Mouse (Mus musculus): ENCODE measurements around the gene Zfp523. TPM values are rescaled to one million over a fixed set of nuclear protein-coding genes. Genes with fewer than 3 reads are reported as not detected.

The Zfp523 gene
- total RNA-seq, 2 experiments from 2014 or later: 101 to 112 TPM

DNA sequence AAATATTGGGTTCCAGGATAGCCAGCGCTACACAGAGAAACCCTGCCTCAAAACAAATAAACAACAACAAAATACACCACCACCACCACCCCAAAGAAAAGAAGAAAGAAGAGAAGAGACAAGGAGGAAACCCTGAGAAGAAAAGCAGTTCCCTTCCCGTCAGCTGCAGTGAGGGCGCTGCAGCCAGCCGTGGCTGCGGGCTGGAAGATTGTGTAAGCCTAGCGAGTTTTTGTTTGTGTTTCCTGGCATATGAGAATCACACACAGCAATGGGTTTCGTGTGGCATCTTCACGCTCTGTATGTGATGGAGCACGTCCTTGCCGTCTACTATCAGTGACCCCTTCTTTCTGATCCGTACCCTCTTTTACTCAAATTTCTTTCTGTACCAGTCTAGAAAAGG is 69.7 kb downstream of the Zfp523 start:
- DNase-seq: no peak

DNA sequence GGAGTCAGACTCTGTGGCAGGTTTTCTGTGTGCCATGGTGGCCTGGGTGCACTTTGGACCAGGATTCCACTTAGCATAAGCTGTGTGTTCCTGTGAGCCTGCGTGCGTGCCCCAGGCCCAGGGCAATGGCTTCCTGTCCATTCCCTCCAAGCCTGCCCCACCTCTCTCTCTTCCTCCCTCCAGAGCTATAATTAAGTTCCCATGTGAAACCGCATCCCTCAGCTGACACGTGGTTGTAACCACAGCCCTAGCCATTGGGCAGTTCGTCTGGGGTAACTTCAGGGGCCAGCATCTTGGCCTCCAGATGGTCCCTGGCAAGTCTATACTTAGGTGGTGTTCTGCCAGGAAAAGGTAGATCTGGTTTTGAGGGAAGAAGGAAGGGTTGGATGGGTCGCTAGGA is 70.7 kb downstream of the Zfp523 start:
- no peak for DNase-seq

- no peak for DNase-seq
Observed at GRCm38 (mm10) chr17:28249062-28249461, 72.1 kb downstream of the Zfp523 start.

DNA sequence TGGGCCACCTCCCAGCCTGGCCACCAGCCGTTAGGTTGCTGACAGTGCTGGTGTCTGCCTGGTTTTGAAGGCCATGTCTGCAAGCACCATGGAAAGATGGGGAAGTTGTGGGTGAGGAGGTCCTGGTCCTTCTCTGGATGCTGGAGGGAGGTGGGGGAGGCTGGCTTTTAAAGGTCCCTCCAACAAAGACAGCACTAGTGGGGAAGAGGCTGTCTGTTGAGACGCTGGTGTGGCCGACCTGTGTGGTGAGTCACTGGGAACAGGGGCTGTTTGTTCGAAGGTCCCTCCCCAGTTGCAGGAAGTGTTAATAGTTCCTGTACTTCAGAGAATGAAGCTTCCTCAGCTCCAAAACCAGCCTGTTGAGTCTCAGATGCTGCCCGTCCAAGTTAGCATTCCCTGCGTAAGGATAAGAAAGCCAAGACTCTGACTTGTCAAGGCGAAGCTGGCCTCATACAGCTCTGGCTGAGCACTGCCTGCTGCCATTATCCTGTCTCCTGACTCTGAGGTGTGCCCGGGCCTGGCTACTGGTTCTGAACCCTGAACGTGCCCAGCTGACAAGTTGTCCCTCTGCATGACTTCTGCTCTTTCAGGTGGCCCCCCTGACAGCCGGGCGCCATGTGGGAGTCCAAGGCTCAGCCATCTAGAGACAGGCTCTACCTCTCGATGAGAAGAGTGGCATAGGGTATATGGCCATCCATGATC is 74.8 kb downstream of the Zfp523 start:
- DNase-seq: no peak

DNA sequence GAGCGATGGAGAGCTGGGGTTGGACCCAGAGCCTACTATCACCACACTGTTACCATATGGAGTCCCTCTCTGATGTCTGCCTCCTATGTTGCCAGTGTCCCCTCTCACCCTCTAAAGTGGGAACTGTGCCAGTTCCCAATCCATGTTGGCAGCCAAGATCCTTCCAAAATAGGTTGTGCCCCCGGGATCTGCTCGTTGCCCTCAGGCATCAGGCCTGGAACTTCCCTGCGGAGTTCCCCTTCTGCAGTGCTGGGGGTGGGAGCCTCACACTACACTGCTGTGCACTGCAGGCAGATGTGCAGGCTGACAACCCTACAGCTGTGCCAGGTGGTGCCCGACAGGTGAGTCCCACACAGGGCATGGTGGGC is 75.3 kb downstream of the Zfp523 start:
- no peak for DNase-seq

DNA sequence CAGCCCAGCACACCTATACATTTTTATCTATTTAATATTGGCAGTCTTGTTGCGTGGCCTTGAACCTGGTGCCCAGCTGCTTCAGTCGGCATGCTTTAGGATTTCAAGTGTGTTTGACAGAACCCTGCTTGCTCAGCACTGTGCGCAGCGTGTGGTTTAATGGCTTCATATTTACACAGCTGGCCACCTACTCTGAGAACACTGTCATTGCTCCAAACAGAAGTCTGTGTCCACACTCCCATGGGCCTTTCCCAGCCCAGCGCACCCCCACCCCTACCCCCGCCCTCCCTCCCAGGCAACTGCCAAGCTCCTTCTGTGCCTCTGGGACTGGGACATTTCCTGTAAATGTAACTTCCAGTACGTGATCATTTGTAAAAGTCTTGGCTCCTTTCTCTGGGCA is 76.3 kb downstream of the Zfp523 start:
- no peak for DNase-seq

GRCm38 (mm10) chr17:28254804-28255203 is 77.9 kb downstream of the Zfp523 start:
- no peak for DNase-seq

Other genes starting within 250 kb of the Zfp523 start
- gene Tcp11, start 96.5 kb upstream of the Zfp523 start, total RNA-seq (2021): 1 to 10 TPM; 1.0 to 1.5 TPM
- gene Scube3, start 35.0 kb upstream of the Zfp523 start, total RNA-seq (2021): 1 to 10 TPM in 1 of 2 experiments, under 1 TPM in 1; 0.96 to 1.0 TPM
- gene Def6, start 30.6 kb downstream of the Zfp523 start, total RNA-seq (2021): 1 to 10 TPM; 2.1 to 3.4 TPM
- 10 to 100 TPM; 22.8 to 30.3 TPM for gene Ppard, start 55.6 kb downstream of the Zfp523 start, total RNA-seq (2021)
- 10 to 100 TPM; 25.2 to 27.9 TPM for gene Fance, start 136.4 kb downstream of the Zfp523 start, total RNA-seq (2021)
- 100 to 1,000 TPM; 342 TPM for gene Rpl10a, start 151.3 kb downstream of the Zfp523 start, total RNA-seq (2021)
- 1 to 10 TPM; 1.7 to 3.7 TPM for gene Tead3, start 173.7 kb downstream of the Zfp523 start, total RNA-seq (2021)
- not detected for gene Tulp1, start 188.1 kb downstream of the Zfp523 start, total RNA-seq (2021)